Mouse (Mus musculus): ENCODE data around the gene Slc24a3. TPM values are rescaled to one million over a fixed set of nuclear protein-coding genes. Genes with fewer than 3 reads are reported as not detected.

Gene Slc24a3
- polyA plus RNA-seq, 1 experiment from 2014 or later, result 1.1 TPM

DNA sequence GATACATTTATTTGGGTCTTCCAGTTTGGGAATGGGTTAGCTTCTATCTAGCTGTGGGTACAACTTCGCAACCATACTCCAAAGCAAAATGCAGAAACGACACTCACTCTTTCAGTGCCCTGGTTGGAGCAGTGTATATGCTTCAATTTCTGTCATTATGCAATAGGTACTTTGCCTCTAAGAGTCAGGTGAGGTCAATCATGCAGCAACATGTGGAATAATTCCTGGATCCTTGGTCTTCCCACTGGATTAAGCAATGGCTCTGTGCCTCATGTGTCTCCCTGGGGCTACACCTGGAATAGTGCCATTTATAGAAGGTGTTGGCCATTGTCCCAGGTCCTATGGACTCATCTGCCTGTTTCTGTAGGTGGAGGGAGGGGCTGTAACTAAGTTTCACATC lies 49.9 kb downstream of the Slc24a3 start:
- no peak for ATAC-seq (replicated peaks; ENCODE audit: low FRiP score)

DNA sequence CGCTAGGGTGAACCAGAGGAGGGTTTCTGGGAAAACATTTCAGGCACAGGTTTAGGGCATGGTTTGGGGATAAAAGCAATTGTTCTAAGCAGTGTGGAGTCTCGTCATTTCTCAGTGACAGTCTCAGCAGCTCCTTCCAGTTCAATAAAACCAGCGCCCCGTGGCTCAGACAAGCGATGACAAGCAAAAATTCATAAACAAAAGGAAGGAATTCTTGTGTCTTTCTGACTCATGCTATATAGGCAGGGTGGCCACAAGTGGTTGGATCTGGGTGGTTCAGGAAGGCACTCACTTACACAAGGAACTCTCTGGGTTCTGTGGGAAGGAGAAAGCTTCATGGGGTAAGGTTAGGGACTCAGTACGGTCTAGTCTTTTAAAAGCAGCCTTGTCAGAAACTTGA lies 51.7 kb downstream of the Slc24a3 start:
- H3K9me3 ChIP-seq (ENCODE audit: control insufficient read depth, low read length), result no peaks in the 10 kb centered on the region
- H3K9ac ChIP-seq (ENCODE audit: low read length), result no peak overlapping the region
- H3K4me2 ChIP-seq (ENCODE audit: low read depth, low read length, severe bottlenecking), result no peak overlapping the region
- DNase-seq (ENCODE audit: low spot score), result no peak
- ATAC-seq (replicated peaks; ENCODE audit: low FRiP score), result no peak
- no peak overlapping the region for H3K4me3 ChIP-seq (ENCODE audit: low read depth, low read length)
- no peaks in the 10 kb centered on the region for H3K36me3 ChIP-seq (ENCODE audit: control insufficient read depth, insufficient read depth, low read length)
- 83% methylated on average over 6 of the region's 6 CpGs for WGBS
- no peaks in the 10 kb centered on the region for H3K27me3 ChIP-seq (ENCODE audit: control insufficient read depth, insufficient read depth, low read length)
- no peaks in the 10 kb centered on the region for H3K4me1 ChIP-seq (replicated peaks; ENCODE audit: control insufficient read depth, insufficient read depth, low read length)
- no peak overlapping the region for H3K27ac ChIP-seq (ENCODE audit: low read depth, low read length)

More for the DNA sequence above, 49.9 kb downstream of the Slc24a3 start:
- Histone ChIP-seq H3K36me3 (ENCODE audit: control insufficient read depth, insufficient read depth, low read length) (no peaks in the 10 kb centered on the region), H3K4me2 (ENCODE audit: low read depth, low read length, severe bottlenecking) (no peak overlapping the region), H3K9me3 (ENCODE audit: control insufficient read depth, low read length) (no peaks in the 10 kb centered on the region), H3K27ac (ENCODE audit: low read depth, low read length) (no peak overlapping the region), H3K27me3 (ENCODE audit: control insufficient read depth, insufficient read depth, low read length) (no peaks in the 10 kb centered on the region), H3K4me3 (ENCODE audit: low read depth, low read length) (no peak overlapping the region), H3K4me1 (replicated peaks; ENCODE audit: control insufficient read depth, insufficient read depth, low read length) (no peaks in the 10 kb centered on the region), H3K9ac (ENCODE audit: low read length) (no peak overlapping the region)
- 86% methylated on average over 2 of the region's 2 CpGs for WGBS
- no peak for DNase-seq (ENCODE audit: low spot score)

DNA sequence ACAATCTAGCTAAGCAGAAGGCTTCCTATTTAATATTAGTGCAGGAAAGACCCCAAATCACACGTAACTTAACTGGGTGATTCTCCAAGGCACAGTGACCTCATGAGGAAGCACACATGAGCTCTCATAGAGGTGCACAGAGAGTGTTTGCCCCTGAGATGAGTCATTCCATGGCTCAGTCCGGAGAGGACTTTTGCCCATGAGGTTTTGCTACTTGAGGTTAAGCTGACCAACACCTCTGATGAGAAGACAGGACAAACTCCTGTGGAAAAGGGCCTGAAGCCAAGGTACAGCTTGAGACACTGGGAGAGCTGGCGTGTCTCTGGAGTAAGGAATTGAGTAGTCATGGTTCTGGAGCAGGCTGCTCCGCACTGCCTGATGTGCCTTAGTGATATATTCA lies 56.1 kb downstream of the Slc24a3 start:
- Histone ChIP-seq H3K4me3 (ENCODE audit: low read depth, low read length) (no peak overlapping the region), H3K4me1 (replicated peaks; ENCODE audit: control insufficient read depth, insufficient read depth, low read length) (no peaks in the 10 kb centered on the region), H3K4me2 (ENCODE audit: low read depth, low read length, severe bottlenecking) (no peak overlapping the region), H3K27ac (ENCODE audit: low read depth, low read length) (no peak overlapping the region), H3K9ac (ENCODE audit: low read length) (no peak overlapping the region), H3K27me3 (ENCODE audit: control insufficient read depth, insufficient read depth, low read length) (no peaks in the 10 kb centered on the region), H3K36me3 (ENCODE audit: control insufficient read depth, insufficient read depth, low read length) (no peaks in the 10 kb centered on the region), H3K9me3 (ENCODE audit: control insufficient read depth, low read length) (no peaks in the 10 kb centered on the region)
- 85% methylated on average over 4 of the region's 4 CpGs for WGBS
- ATAC-seq (replicated peaks; ENCODE audit: low FRiP score) (no peak), DNase-seq (ENCODE audit: low spot score) (no peak)

DNA sequence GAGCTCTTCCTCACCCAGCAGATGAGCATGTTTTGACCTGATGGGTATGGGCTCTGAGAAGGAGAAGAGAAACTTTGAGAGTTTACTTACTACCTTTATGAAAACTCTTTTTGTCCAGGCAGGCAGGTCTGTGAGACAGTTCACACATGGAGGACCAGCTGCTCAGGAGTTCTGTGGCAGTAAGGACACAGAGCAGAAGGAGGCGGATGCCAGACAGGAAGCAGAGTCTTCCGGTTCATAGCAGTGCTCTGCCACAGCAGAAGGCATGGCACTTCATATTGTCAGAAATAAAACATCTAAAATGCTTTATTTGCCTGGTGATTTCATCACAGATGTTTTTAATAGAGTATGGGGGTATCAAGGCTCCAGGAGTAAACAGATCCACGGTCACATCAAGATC lies 58.1 kb downstream of the Slc24a3 start:
- H3K27ac ChIP-seq (ENCODE audit: low read depth, low read length), result no peak overlapping the region
- no peak overlapping the region for H3K4me2 ChIP-seq (ENCODE audit: low read depth, low read length, severe bottlenecking)
- H3K9ac ChIP-seq (ENCODE audit: low read length), result no peak overlapping the region
- no peaks in the 10 kb centered on the region for H3K9me3 ChIP-seq (ENCODE audit: control insufficient read depth, low read length)
- no peaks in the 10 kb centered on the region for H3K36me3 ChIP-seq (ENCODE audit: control insufficient read depth, insufficient read depth, low read length)
- ATAC-seq (replicated peaks; ENCODE audit: low FRiP score) (no peak), DNase-seq (ENCODE audit: low spot score) (no peak)
- H3K27me3 ChIP-seq (ENCODE audit: control insufficient read depth, insufficient read depth, low read length), result no peaks in the 10 kb centered on the region
- 84% methylated on average over 3 of the region's 3 CpGs for WGBS
- H3K4me3 ChIP-seq (ENCODE audit: low read depth, low read length), result no peak overlapping the region
- H3K4me1 ChIP-seq (replicated peaks; ENCODE audit: control insufficient read depth, insufficient read depth, low read length), result no peaks in the 10 kb centered on the region

DNA sequence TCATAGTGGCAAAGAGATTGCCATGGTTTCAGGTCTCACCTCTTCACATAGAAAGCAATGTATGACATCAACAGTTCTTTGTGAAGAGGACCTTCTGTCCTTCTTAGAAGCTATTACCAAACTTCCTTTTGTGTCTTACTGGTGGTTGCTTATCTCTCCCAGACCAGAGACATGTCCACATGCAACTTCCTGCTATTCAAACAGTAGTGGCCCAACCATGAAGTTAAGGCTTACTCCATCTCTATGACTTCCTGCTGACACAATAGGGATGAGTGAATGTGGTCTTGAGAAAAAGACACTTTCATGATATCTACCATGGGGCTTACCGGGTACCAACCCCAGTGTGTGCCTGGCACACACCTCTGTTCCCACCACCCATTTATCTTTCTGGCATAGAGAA lies 58.5 kb downstream of the Slc24a3 start:
- no peaks in the 10 kb centered on the region for H3K4me1 ChIP-seq (replicated peaks; ENCODE audit: control insufficient read depth, insufficient read depth, low read length)
- no peaks in the 10 kb centered on the region for H3K27me3 ChIP-seq (ENCODE audit: control insufficient read depth, insufficient read depth, low read length)
- 87% methylated on average over 1 of the region's 1 CpGs for WGBS
- no peak overlapping the region for H3K27ac ChIP-seq (ENCODE audit: low read depth, low read length)
- ATAC-seq (replicated peaks; ENCODE audit: low FRiP score), result no peak
- H3K4me2 ChIP-seq (ENCODE audit: low read depth, low read length, severe bottlenecking), result no peak overlapping the region
- H3K36me3 ChIP-seq (ENCODE audit: control insufficient read depth, insufficient read depth, low read length), result no peaks in the 10 kb centered on the region
- no peak overlapping the region for H3K4me3 ChIP-seq (ENCODE audit: low read depth, low read length)
- no peak for DNase-seq (ENCODE audit: low spot score)
- H3K9ac ChIP-seq (ENCODE audit: low read length), result no peak overlapping the region
- H3K9me3 ChIP-seq (ENCODE audit: control insufficient read depth, low read length), result no peaks in the 10 kb centered on the region

DNA sequence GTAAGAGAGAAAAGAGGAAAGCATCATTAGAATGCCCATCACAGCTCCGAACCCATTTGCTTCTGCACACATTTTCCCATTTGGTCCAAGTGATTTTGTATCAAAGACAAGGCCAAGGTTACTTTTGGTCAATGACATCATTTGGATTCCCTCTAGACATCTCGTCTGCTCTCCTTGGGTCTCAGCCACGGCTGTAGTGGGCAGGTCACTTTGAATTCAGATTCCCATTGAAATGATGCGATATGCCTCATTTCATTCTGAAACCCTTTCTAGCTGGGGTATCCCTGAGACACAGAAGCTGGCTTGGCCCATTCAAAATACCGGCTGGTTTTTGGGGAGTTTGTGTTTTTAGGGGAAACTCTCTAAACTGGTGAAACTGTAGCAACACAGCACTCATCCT lies 59.8 kb downstream of the Slc24a3 start:
- ATAC-seq (replicated peaks; ENCODE audit: low FRiP score), result no peak
- H3K9me3 ChIP-seq (ENCODE audit: control insufficient read depth, low read length), result no peaks in the 10 kb centered on the region
- H3K9ac ChIP-seq (ENCODE audit: low read length), result no peak overlapping the region
- no peak for DNase-seq (ENCODE audit: low spot score)
- 90% methylated on average over 5 of the region's 5 CpGs for WGBS
- H3K4me1 ChIP-seq (replicated peaks; ENCODE audit: control insufficient read depth, insufficient read depth, low read length), result no peaks in the 10 kb centered on the region
- no peaks in the 10 kb centered on the region for H3K36me3 ChIP-seq (ENCODE audit: control insufficient read depth, insufficient read depth, low read length)
- H3K4me2 ChIP-seq (ENCODE audit: low read depth, low read length, severe bottlenecking), result no peak overlapping the region
- no peaks in the 10 kb centered on the region for H3K27me3 ChIP-seq (ENCODE audit: control insufficient read depth, insufficient read depth, low read length)
- no peak overlapping the region for H3K4me3 ChIP-seq (ENCODE audit: low read depth, low read length)
- H3K27ac ChIP-seq (ENCODE audit: low read depth, low read length), result no peak overlapping the region

DNA sequence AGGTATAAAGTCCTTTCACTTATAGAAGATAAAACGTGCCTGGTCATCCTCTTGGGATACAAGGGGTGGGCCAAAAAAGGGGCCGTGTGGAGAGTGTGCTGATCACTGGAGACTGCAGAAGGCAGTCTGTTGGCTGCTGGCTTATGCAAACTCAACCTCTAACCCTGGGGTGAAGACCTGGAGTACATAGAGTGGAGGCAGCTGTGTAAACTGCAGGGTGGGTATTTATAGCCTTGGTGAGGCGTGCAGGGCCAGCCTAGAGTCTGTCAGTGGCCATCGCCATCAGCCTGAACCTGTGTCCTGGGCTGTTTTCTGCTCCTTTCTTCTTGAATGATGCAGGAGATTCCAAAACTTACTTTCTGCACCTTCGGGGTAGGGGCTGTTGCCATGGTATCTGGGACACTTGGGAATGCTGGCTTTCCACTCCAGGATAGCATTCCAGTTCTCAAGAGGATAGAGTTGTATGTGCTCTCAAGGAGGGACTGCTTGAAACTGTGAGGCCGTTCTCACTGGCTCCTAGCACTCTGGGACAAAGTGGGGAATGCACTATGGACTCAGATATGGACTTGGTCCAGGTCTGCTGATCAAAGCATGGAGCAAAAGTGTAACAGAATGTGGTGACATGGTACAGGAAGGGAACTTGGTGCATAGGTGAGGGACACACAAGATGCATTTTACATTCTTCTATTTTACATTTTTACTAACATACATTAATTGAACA lies 65.4 kb downstream of the Slc24a3 start:
- 64% methylated on average over 6 of the region's 6 CpGs for WGBS
- Histone ChIP-seq H3K4me3 (ENCODE audit: low read depth, low read length) (no peak overlapping the region), H3K27ac (ENCODE audit: low read depth, low read length) (no peak overlapping the region), H3K4me1 (replicated peaks; ENCODE audit: control insufficient read depth, insufficient read depth, low read length) (no peaks in the 10 kb centered on the region), H3K27me3 (ENCODE audit: control insufficient read depth, insufficient read depth, low read length) (no peaks in the 10 kb centered on the region), H3K36me3 (ENCODE audit: control insufficient read depth, insufficient read depth, low read length) (no peaks in the 10 kb centered on the region), H3K4me2 (ENCODE audit: low read depth, low read length, severe bottlenecking) (no peak overlapping the region), H3K9me3 (ENCODE audit: control insufficient read depth, low read length) (no peaks in the 10 kb centered on the region), H3K9ac (ENCODE audit: low read length) (no peak overlapping the region)
- DNase-seq (ENCODE audit: low spot score), result no peak
- peak; percentile 53; the same call in 1 of the 2 replicates for ATAC-seq (replicated peaks; ENCODE audit: low FRiP score)

DNA sequence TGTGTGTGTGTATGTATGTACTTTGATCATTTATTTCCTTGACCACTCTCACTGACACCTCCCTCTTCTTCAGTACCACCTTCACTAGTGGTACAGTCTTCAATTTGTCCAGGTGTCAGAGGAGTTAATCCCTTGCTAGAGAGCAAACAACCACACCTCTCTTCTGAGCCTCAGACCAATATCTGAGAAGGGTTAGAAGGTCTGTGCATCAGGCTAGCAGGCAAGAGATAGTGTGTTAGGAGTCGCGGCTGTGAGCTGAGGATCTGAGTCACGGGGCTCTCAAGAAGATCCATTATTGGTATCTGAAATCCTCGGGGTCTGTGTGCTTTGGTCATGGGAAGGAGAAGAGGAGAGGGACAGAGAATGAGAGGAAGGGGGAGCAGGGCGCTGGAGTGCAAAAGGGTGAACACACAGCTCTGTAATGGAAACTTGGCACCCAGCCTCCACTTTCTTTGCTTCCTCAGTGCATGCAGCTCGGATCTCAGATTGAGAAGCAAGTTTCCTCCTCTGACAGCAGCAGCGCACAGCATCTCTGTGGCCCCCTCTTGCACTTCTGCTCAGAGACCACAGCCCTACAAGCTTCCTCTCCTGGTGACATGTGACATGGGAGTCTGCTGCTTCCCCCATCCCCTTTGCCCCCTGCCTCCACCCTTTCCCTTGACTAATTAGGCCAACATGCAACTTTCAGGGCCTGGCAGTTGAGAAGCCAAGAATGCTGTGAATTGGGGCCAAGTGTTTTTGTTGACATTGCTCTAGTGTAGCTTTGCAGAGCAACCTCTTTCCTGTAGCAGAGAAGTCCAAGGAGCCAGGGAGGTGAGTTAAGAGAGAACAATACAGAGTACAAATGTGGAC lies 66.2 kb downstream of the Slc24a3 start:
- Histone ChIP-seq H3K27me3 (ENCODE audit: control insufficient read depth, insufficient read depth, low read length) (no peaks in the 10 kb centered on the region), H3K9me3 (ENCODE audit: control insufficient read depth, low read length) (no peaks in the 10 kb centered on the region), H3K4me1 (replicated peaks; ENCODE audit: control insufficient read depth, insufficient read depth, low read length) (no peaks in the 10 kb centered on the region), H3K36me3 (ENCODE audit: control insufficient read depth, insufficient read depth, low read length) (no peaks in the 10 kb centered on the region), H3K9ac (ENCODE audit: low read length) (no peak overlapping the region), H3K4me2 (ENCODE audit: low read depth, low read length, severe bottlenecking) (no peak overlapping the region), H3K27ac (ENCODE audit: low read depth, low read length) (no peak overlapping the region), H3K4me3 (ENCODE audit: low read depth, low read length) (no peak overlapping the region)
- ATAC-seq (replicated peaks; ENCODE audit: low FRiP score) (no peak), DNase-seq (ENCODE audit: low spot score) (no peak)
- 77% methylated on average over 7 of the region's 7 CpGs for WGBS
